Mouse (Mus musculus) G1E (cell line): ENCODE data around the gene H2al1e.
"Not testable (repeated sequence)": the region's sequence is repeated elsewhere in the genome, so short reads cannot be mapped to it uniquely, and the experiment has no call there.

Source experiments
- CTCF ChIP-seq: IDR thresholded peaks from 2 replicates; pipeline ENCODE4 v1.5.1; 2012; ENCODE audit warnings: low read depth, low read length, inconsistent platforms, mixed read lengths
- GATA1 ChIP-seq: IDR thresholded peaks from 2 replicates; pipeline ENCODE4 v1.6.1; 2012; ENCODE audit warnings: borderline replicate concordance, low read length, inconsistent platforms, mixed read lengths

GRCm38 (mm10) chrX:11324359-11324758 is 12.6 kb downstream of the H2al1e start, which contains the start of gene H2al1i:
- TF ChIP-seq GATA1, CTCF: not testable (repeated sequence)
